Mouse (Mus musculus) G1E (cell line): ENCODE results near the gene Ubr4.

Source experiments
- CTCF ChIP-seq: IDR thresholded peaks from 2 replicates; pipeline ENCODE4 v1.5.1; 2012; ENCODE audit warnings: low read depth, low read length, inconsistent platforms, mixed read lengths
- GATA1 ChIP-seq: IDR thresholded peaks from 2 replicates; pipeline ENCODE4 v1.6.1; 2012; ENCODE audit warnings: borderline replicate concordance, low read length, inconsistent platforms, mixed read lengths
- GATA2 ChIP-seq: IDR thresholded peaks from 2 replicates; pipeline ENCODE4 v1.6.1; 2012; ENCODE audit warnings: low read depth, low read length, inconsistent platforms, borderline replicate concordance
- POLR2AphosphoS5 ChIP-seq: IDR thresholded peaks from 2 replicates; pipeline ENCODE4 v1.6.1; 2012; ENCODE audit warnings: low read depth, low read length, inconsistent platforms; ENCODE audit not compliant: insufficient replicate concordance

- no peak for TF ChIP-seq GATA1
- TF ChIP-seq CTCF = no peak
- TF ChIP-seq POLR2AphosphoS5 = no peak
- no peak for TF ChIP-seq GATA2
These were observed 14.9 kb downstream of the Ubr4 start for GRCm38 (mm10) chr4:139367336-139367735.
